Mouse (Mus musculus) liver, embryonic 16.5 days (tissue): ENCODE results near the gene Rnf135. TPM values are rescaled to one million over a fixed set of nuclear protein-coding genes. Genes with fewer than 3 reads are reported as not detected.

ENCODE experiments used
- ATAC-seq: fragments of 200-750 bp; cut with Nextera tagmentation; 2 replicates; pipeline ENCODE4 v1.8.0; 2017; ENCODE audit warnings: low read depth, mild to moderate bottlenecking, moderate number of reproducible peaks, moderate library complexity
- H3K27ac ChIP-seq: fragments of 300-500 bp; sonication (generic); 2 replicates; pipeline ENCODE4 v1.5.1; 2014; ENCODE audit warnings: mild to moderate bottlenecking, low read length
- H3K27me3 ChIP-seq: fragments of 300-500 bp; sonication (generic); 2 replicates; pipeline ENCODE4 v1.6.1; 2014; ENCODE audit warnings: low read depth, low read length, mixed read lengths; ENCODE audit not compliant: control insufficient read depth, insufficient read depth
- H3K36me3 ChIP-seq: fragments of 300-500 bp; sonication (generic); 2 replicates; pipeline ENCODE4 v1.6.1; 2014; ENCODE audit warnings: mild to moderate bottlenecking; ENCODE audit not compliant: control insufficient read depth, insufficient read depth
- H3K4me1 ChIP-seq: fragments of 300-500 bp; sonication (generic); 2 replicates; pipeline ENCODE4 v1.6.1; 2014; ENCODE audit warnings: low read depth, low read length, mixed read lengths; ENCODE audit not compliant: control insufficient read depth
- H3K4me2 ChIP-seq: fragments of 300-500 bp; sonication (generic); 2 replicates; pipeline ENCODE4 v1.6.1; 2014; ENCODE audit warnings: low read depth, low read length, mixed read lengths
- H3K4me3 ChIP-seq: fragments of 300-500 bp; sonication (generic); 2 replicates; pipeline ENCODE4 v1.5.1; 2014; ENCODE audit warnings: low read depth, mild to moderate bottlenecking, low read length
- H3K9ac ChIP-seq: fragments of 300-500 bp; sonication (generic); 2 replicates; pipeline ENCODE4 v1.6.1; 2014; ENCODE audit warnings: low read depth, low read length
- H3K9me3 ChIP-seq: fragments of 300-500 bp; sonication (generic); replicated peaks from 2 replicates; pipeline ENCODE4 v1.6.1; 2016; ENCODE audit warnings: low read length; ENCODE audit not compliant: control insufficient read depth
- WGBS: fragments of 180-500 bp; shearing (Covaris S2); extraction: QIAGEN DNeasy Blood & Tissue Kit; methylation state at CpG from one replicate; pipeline ENCODE4 v1.1.7; 2014; ENCODE audit not compliant: insufficient replicate concordance; 5-methylcytosine and 5-hydroxymethylcytosine counted together
- polyA plus RNA-seq: library from polyadenylated mRNA; unstranded; fragments of >200 nt; fragmentation: Nextera tagmentation; extraction: Ambion mirVana; gene quantifications from 2 replicates; pipeline ENCODE4 v1.2.1, GENCODE M21; 2015

Rnf135 gene
- polyA plus RNA-seq, 1 experiment from 2014 or later: 5.4 TPM

DNA sequence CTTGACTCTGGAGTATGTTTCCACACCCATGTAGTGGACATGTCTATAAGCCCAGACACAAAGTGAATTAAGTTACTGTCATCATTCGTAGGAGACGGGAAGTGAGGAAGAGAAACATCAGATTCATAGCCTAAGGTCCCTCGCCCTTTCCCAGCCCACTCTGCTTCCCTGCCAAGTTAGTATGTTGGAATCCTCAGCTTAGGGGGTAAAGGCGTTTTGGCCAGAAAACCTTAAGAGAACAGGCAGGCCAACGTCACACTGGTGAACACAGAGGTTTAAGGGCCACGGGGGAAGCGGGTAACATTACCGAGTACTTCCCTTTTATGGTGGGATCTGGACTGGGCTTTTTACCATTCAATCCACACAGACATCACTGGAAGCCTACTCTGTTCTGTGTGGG is 28.1 kb upstream of the Rnf135 start:
- ATAC-seq: no peak
- H3K4me1 ChIP-seq: peaks cover 13% of the 10 kb centered on the region
- no peaks in the 10 kb centered on the region for H3K9me3 ChIP-seq
- peaks cover 14% of the 10 kb centered on the region for H3K27me3 ChIP-seq
- H3K4me3 ChIP-seq: no peak overlapping the region
- WGBS: 63% methylated on average over 8 of the region's 8 CpGs
- H3K9ac ChIP-seq: no peak overlapping the region
- no peak overlapping the region for H3K27ac ChIP-seq
- no peaks in the 10 kb centered on the region for H3K36me3 ChIP-seq
- no peak overlapping the region for H3K4me2 ChIP-seq

- H3K36me3 ChIP-seq: no peaks in the 10 kb centered on the region
- H3K4me1 ChIP-seq: peaks cover 13% of the 10 kb centered on the region
- no peak overlapping the region for H3K27ac ChIP-seq
- ATAC-seq: no peak
- 62% methylated on average over 4 of the region's 4 CpGs for WGBS
- H3K4me3 ChIP-seq: no peak overlapping the region
- no peak overlapping the region for H3K9ac ChIP-seq
- 0 out of 2 replicates have a peak overlapping the region, but pooled peaks have one; percentile 6 for H3K4me2 ChIP-seq
- peaks cover 14% of the 10 kb centered on the region for H3K27me3 ChIP-seq
- H3K9me3 ChIP-seq: no peaks in the 10 kb centered on the region
These were observed 27.7 kb upstream of the Rnf135 start for GRCm38 (mm10) chr11:80155961-80156360.

DNA sequence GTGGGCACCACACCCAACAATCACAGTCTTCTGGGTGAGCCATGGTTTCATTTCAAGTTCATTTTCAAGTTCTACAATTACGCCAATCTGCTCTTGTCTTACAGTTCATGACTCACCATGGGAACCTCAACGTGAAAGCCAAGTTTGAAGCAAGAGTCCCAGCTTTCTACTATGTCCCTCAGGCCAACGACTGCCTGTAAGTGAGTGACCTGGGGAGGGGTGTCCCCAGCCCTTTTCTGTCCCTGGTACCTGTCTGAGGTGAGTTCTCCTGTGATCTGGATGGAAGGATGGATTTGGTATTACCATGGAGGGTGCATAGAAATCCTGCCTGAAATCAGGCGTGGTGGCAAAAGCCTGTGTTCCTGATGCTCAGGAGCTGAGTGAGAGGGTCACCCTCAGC is 26.8 kb upstream of the Rnf135 start:
- peaks cover 14% of the 10 kb centered on the region for H3K27me3 ChIP-seq
- ATAC-seq: no peak
- 68% methylated on average over 4 of the region's 4 CpGs for WGBS
- H3K4me3 ChIP-seq: no peak overlapping the region
- H3K4me2 ChIP-seq: no peak overlapping the region
- H3K36me3 ChIP-seq: no peaks in the 10 kb centered on the region
- H3K9ac ChIP-seq: no peak overlapping the region
- no peaks in the 10 kb centered on the region for H3K9me3 ChIP-seq
- H3K4me1 ChIP-seq: peaks cover 13% of the 10 kb centered on the region
- H3K27ac ChIP-seq: no peak overlapping the region

GRCm38 (mm10) chr11:80159018-80159417 is 24.6 kb upstream of the Rnf135 start:
- Histone ChIP-seq H3K4me2 (no peak overlapping the region), H3K9ac (no peak overlapping the region), H3K27me3 (peaks cover 13% of the 10 kb centered on the region), H3K4me1 (peaks cover 4% of the 10 kb centered on the region), H3K27ac (peak overlapping the region; percentile 57), H3K36me3 (no peaks in the 10 kb centered on the region), H3K9me3 (no peaks in the 10 kb centered on the region), H3K4me3 (no peak overlapping the region)
- ATAC-seq: peak; percentile 84
- 53% methylated on average over 7 of the region's 7 CpGs for WGBS

DNA sequence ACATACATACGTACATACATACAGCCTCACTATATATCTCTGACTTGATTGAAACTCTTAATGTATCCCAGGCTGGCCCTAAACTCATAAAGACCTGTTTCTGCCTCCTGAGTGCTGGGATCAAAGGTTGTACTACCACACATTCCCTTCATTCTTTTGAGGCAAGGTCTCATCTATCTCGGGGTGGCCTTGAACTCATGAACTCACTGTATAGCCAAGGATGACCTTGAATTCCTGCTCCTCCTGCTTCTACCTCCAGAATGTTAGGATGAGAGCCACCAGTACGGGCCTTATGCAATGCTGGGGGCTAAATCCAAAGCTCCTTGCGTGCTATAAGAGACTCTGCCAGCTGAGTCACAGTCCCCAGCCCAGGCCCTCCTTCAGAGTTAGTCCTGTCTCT is 22.6 kb upstream of the Rnf135 start:
- Histone ChIP-seq H3K4me3 (no peak overlapping the region), H3K27me3 (no peaks in the 10 kb centered on the region), H3K4me2 (no peak overlapping the region), H3K9ac (no peak overlapping the region), H3K36me3 (no peaks in the 10 kb centered on the region), H3K9me3 (no peaks in the 10 kb centered on the region), H3K4me1 (no peaks in the 10 kb centered on the region), H3K27ac (no peak overlapping the region)
- ATAC-seq: no peak
- WGBS: 61% methylated on average over 4 of the region's 4 CpGs

- H3K4me2 ChIP-seq: no peak overlapping the region
- H3K36me3 ChIP-seq: no peaks in the 10 kb centered on the region; the same call in 1 of the 2 replicates
- no peaks in the 10 kb centered on the region for H3K4me1 ChIP-seq
- no peaks in the 10 kb centered on the region for H3K27me3 ChIP-seq
- H3K9me3 ChIP-seq: no peaks in the 10 kb centered on the region
- no peak overlapping the region for H3K27ac ChIP-seq
- H3K9ac ChIP-seq: no peak overlapping the region
- WGBS: 22% methylated on average over 7 of the region's 7 CpGs
- no peak overlapping the region for H3K4me3 ChIP-seq
- ATAC-seq: no peak
These were observed 20.1 kb upstream of the Rnf135 start for GRCm38 (mm10) chr11:80163362-80164116.

GRCm38 (mm10) chr11:80164224-80164623 is 19.4 kb upstream of the Rnf135 start:
- Histone ChIP-seq H3K4me1 (peaks cover 4% of the 10 kb centered on the region; the same call in 1 of the 2 replicates), H3K4me2 (no peak overlapping the region), H3K4me3 (no peak overlapping the region), H3K9ac (no peak overlapping the region), H3K27me3 (no peaks in the 10 kb centered on the region), H3K36me3 (no peaks in the 10 kb centered on the region; the same call in 1 of the 2 replicates), H3K9me3 (no peaks in the 10 kb centered on the region), H3K27ac (no peak overlapping the region)
- ATAC-seq: no peak
- 58% methylated on average over 2 of the region's 2 CpGs for WGBS

GRCm38 (mm10) chr11:80168121-80168520 is 15.5 kb upstream of the Rnf135 start:
- no peak for ATAC-seq
- Histone ChIP-seq H3K4me3 (no peak overlapping the region), H3K4me2 (no peak overlapping the region), H3K9ac (no peak overlapping the region), H3K9me3 (no peaks in the 10 kb centered on the region), H3K4me1 (peaks cover 4% of the 10 kb centered on the region; the same call in 1 of the 2 replicates), H3K27me3 (no peaks in the 10 kb centered on the region), H3K36me3 (no peaks in the 10 kb centered on the region; the same call in 1 of the 2 replicates), H3K27ac (no peak overlapping the region)
- 68% methylated on average over 9 of the region's 9 CpGs for WGBS

DNA sequence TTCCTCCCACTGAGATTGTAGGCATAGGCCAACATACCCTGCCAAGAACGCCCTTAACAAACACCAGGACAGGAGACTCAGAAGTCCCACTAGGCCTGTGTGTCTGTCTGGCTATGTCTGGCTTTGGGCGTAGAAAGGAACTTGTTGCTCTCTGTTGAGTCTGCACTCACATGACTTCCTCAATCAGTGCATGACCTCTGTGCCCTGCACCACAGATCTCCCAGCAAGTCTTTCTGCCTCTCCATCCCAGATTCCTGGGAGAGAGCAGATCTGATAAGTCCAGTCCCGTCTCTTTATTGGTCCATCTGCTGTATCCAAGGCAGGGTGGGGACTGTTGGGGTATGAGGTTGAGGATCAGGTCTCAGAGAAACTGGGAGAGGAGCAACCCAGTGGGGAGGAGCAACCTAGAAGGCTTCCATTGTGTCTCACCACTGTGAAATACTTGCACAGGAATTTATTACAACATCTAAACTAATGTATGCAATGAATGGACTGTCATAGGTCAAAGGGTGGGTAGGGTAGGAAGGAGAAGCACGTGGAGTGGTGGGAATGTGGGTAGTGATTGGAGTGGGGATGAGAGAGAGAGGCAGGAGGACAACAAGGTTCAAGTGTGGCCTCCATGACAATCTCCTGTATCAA is 14.9 kb upstream of the Rnf135 start:
- Histone ChIP-seq H3K9me3 (no peaks in the 10 kb centered on the region), H3K4me3 (no peak overlapping the region), H3K36me3 (no peaks in the 10 kb centered on the region; the same call in 1 of the 2 replicates), H3K27me3 (no peaks in the 10 kb centered on the region), H3K9ac (no peak overlapping the region), H3K27ac (peak overlapping the region; percentile 41), H3K4me2 (no peak overlapping the region), H3K4me1 (peaks cover 4% of the 10 kb centered on the region; the same call in 1 of the 2 replicates)
- whole genome bisulfite sequencing: 50% methylated on average over 4 of the region's 4 CpGs
- ATAC-seq: no peak
